Mouse (Mus musculus) neural tube, embryonic 11.5 days (tissue): ENCODE data around the gene Ky. TPM values are rescaled to one million over a fixed set of nuclear protein-coding genes. Genes with fewer than 3 reads are reported as not detected.
A peak's percentile ranks its signal among the peaks of the same experiment; 100 is the strongest.

Source experiments
- ATAC-seq: fragments of 200-750 bp; cut with Nextera tagmentation; 2 replicates; pipeline ENCODE4 v1.8.0; 2017; ENCODE audit warnings: moderate number of reproducible peaks, mild to moderate bottlenecking, moderate TSS enrichment, moderate library complexity; ENCODE audit not compliant: insufficient read depth, low FRiP score, low TSS enrichment
- DNase-seq: peaks from one replicate; pipeline ENCODE4 v3.0.0-alpha.2; 2015; ENCODE audit warnings: low spot score
- H3K27ac ChIP-seq: fragments of 300-500 bp; sonication (generic); 2 replicates; pipeline ENCODE4 v1.5.1; 2014; ENCODE audit warnings: low read depth, mild to moderate bottlenecking, low read length
- H3K27me3 ChIP-seq: fragments of 300-500 bp; sonication (generic); 2 replicates; pipeline ENCODE4 v1.6.1; 2014; ENCODE audit warnings: mild to moderate bottlenecking, low read length, mixed read lengths; ENCODE audit not compliant: control insufficient read depth, insufficient read depth
- H3K36me3 ChIP-seq: fragments of 300-500 bp; sonication (generic); 2 replicates; pipeline ENCODE4 v1.6.1; 2014; ENCODE audit warnings: mild to moderate bottlenecking, low read length, moderate library complexity, mixed read lengths; ENCODE audit not compliant: control insufficient read depth, insufficient read depth
- H3K4me1 ChIP-seq: fragments of 300-500 bp; sonication (generic); 2 replicates; pipeline ENCODE4 v1.6.1; 2014; ENCODE audit warnings: low read length, mixed read lengths; ENCODE audit not compliant: control insufficient read depth, insufficient read depth
- H3K4me2 ChIP-seq: fragments of 300-500 bp; sonication (generic); 2 replicates; pipeline ENCODE4 v1.6.1; 2014; ENCODE audit warnings: low read depth, mild to moderate bottlenecking, moderate library complexity
- H3K4me3 ChIP-seq: fragments of 300-500 bp; sonication (generic); 2 replicates; pipeline ENCODE4 v1.5.1; 2014; ENCODE audit warnings: low read depth, low read length
- H3K9ac ChIP-seq: fragments of 300-500 bp; sonication (generic); 2 replicates; pipeline ENCODE4 v1.6.1; 2014; ENCODE audit warnings: mild to moderate bottlenecking, low read length
- H3K9me3 ChIP-seq: fragments of 300-500 bp; sonication (generic); 2 replicates; pipeline ENCODE4 v1.6.1; 2016; ENCODE audit warnings: low read length; ENCODE audit not compliant: control insufficient read depth
- WGBS: fragments of 180-500 bp; shearing (Covaris S2); extraction: QIAGEN DNeasy Blood & Tissue Kit; methylation state at CpG from one replicate; pipeline ENCODE4 v1.1.7; 2014; 5-methylcytosine and 5-hydroxymethylcytosine counted together
- polyA plus RNA-seq: library from polyadenylated mRNA; unstranded; fragments of >200 nt; fragmentation: Nextera tagmentation; extraction: Ambion mirVana; gene quantifications from 2 replicates; pipeline ENCODE4 v1.2.1, GENCODE M21; 2014

Ky gene
- 0.30 and 1.4 TPM in 2 replicates for polyA plus RNA-seq

DNA sequence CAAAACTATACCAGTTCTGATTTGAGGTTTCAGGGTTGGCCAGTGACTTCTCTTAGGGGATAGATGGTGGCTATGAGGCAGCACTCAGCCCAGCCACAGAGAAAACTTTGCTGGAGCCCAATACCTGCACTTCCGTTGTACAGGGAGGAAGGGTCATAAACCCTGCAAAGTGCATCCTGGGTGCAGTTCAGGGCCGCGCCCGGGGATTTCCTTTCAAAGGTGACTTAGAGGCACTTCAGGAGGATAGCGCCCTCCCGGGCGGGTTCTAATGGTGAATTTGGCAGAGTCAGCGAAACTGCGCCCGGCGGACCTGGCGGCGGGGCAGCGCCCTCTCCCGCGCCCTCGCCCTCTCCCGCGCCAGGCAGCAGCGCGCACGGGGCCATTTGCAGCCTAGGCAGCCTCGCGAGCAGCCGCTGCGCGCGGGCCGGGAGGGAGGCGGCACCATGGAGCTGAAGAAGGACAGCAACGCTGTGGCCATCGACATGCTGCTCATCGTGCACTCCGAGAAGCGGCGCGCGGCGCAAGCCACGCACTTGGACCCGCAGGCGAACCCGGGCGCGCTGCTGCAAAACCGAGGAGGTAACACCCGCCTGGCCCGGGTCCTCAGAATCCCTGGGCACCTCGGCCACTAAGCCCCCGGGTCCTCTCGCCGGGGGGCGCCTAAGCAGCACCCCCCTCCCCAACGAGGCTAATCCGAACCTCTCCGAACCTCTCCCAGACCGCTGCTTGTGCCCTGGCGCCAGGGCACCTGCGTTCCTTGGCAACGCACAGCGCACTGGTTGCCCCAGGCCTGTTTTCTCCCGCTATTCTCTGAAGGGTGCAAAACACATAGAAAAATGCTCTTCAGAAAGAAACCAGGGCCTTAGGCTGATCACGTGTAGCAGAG is at the start of gene Ky:
Gene Ky (plus strand): TSS at position 51 of the 886 bp plus-strand sequence.
- H3K4me1 ChIP-seq, result no peaks in the 10 kb centered on the region
- H3K9me3 ChIP-seq, result no peaks in the 10 kb centered on the region
- 1% methylated on average over 59 of the region's 63 CpGs for WGBS
- no peaks in the 10 kb centered on the region for H3K36me3 ChIP-seq
- H3K27ac ChIP-seq, result no peak within 1 kb of the TSS
- peak within 1 kb of the TSS; percentile 57 for H3K4me2 ChIP-seq
- peak within 1 kb of the TSS; percentile 28 for H3K4me3 ChIP-seq
- peak within 1 kb of the TSS; percentile 23 for H3K9ac ChIP-seq
- peaks cover 17% of the 10 kb centered on the region for H3K27me3 ChIP-seq
- DNase-seq, result peak; percentile 59
- ATAC-seq, result no peak

DNA sequence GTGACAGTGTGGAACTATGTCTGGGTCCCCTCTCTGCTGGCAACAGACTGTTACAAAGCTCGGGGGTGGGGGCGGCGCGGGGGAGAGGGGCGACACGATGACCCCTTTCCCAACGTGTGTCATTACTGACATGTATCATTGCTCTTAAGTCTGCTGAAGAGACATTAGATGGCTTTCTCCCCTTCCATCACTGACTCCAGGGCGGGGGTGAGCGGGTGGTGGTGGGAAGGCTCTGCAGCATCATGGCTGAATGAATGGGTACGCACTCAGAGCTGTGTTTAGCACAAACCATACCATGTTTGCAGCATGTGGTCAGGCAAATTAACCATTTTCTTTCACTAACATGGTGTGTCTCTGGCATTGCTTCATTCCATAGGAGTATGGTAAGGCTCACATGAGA is 43.3 kb upstream of the Ky start:
- 93% methylated on average over 10 of the region's 10 CpGs for WGBS
- Histone ChIP-seq H3K4me1 (no peaks in the 10 kb centered on the region), H3K27ac (no peak overlapping the region), H3K4me2 (no peak overlapping the region), H3K4me3 (no peak overlapping the region), H3K36me3 (no peaks in the 10 kb centered on the region), H3K9me3 (no peaks in the 10 kb centered on the region), H3K27me3 (no peaks in the 10 kb centered on the region), H3K9ac (no peak overlapping the region)
- DNase-seq (no peak), ATAC-seq (no peak)

DNA sequence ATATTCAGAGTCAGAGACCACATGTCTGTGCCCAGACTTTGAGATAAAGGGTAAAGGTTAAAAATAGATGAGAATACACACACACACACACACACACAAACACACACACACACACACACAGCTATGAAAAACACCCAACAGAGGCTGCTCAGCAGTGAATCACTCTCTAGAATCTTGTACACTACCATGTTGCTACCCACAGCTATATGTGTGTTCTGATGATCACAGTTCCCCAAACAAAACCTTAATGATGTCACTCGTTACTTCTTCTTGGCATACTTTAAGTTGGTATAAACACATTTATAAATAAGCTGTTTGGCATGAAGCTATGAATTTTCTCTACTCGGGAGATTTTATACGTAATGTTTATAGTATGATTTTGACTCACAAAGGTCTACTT is 40.5 kb upstream of the Ky start:
- Histone ChIP-seq H3K4me1 (no peaks in the 10 kb centered on the region), H3K4me2 (no peak overlapping the region), H3K9me3 (no peaks in the 10 kb centered on the region), H3K27ac (no peak overlapping the region), H3K9ac (no peak overlapping the region), H3K27me3 (no peaks in the 10 kb centered on the region), H3K4me3 (no peak overlapping the region), H3K36me3 (no peaks in the 10 kb centered on the region)
- ATAC-seq (no peak), DNase-seq (no peak)
- 93% methylated on average over 3 of the region's 3 CpGs for WGBS

DNA sequence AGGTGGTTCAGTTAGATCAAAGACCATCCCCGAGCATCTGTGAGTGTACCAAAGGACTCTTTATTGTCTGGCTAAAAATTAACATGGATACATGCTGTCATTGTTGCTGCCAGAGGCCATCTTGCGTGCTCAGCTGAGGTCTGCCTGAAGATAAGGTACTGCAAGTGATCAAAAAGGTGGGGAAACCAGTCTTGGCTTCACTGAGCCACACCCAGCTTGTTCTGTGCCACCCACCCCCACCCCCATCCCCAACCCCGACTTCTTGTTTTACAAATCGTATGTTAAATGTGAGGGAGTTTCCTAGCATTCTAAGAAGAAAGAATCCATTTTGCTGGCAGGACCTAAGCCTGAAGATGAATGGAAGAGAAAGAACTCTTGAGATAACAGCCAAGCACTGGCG is 39.8 kb upstream of the Ky start:
- Histone ChIP-seq H3K4me2 (no peak overlapping the region), H3K4me3 (no peak overlapping the region), H3K9me3 (no peaks in the 10 kb centered on the region), H3K9ac (no peak overlapping the region), H3K27ac (no peak overlapping the region), H3K36me3 (no peaks in the 10 kb centered on the region), H3K27me3 (no peaks in the 10 kb centered on the region), H3K4me1 (no peaks in the 10 kb centered on the region)
- WGBS, result 71% methylated on average over 5 of the region's 5 CpGs
- no peak for ATAC-seq
- DNase-seq, result no peak

DNA sequence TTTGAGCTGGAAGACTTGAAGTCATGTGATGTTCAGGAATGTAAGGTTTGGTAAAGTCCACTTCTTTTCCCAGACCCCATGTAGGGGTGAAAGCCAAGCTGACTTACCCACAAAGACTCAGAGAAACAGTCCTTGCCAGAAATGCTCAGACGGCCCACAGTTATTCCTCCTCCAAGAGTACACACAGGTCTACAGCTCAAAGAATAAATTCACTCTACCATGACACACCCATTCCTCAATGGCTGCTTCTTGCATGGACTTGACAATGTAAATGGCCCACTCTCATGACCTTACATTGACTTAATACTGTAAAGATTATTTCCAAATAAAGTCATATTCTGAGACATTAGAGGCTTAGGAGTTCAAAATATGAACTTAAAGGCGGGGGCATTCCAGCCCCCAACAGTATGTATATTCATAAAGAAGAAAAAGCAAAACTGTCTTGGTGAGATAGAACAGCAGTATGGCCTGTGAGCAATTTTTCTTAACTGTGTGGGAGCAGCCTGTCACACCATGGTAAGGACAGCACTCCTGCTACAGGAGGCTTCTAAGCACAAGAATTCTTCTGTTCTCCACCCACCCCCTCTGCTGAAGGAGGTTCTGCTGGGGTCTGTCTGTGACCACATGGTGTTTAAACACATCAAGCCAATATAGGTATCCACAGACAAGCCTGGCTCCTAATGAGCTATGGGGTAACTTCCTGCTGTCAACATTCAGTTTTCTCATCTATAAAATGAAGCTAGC is 35.3 kb upstream of the Ky start:
- Histone ChIP-seq H3K9ac (no peak overlapping the region), H3K4me3 (no peak overlapping the region), H3K4me2 (no peak overlapping the region), H3K27ac (no peak overlapping the region), H3K4me1 (no peaks in the 10 kb centered on the region), H3K9me3 (no peaks in the 10 kb centered on the region), H3K27me3 (no peaks in the 10 kb centered on the region), H3K36me3 (no peaks in the 10 kb centered on the region)
- DNase-seq, result no peak
- ATAC-seq, result no peak
- WGBS, result 87% methylated on average over 2 of the region's 2 CpGs

DNA sequence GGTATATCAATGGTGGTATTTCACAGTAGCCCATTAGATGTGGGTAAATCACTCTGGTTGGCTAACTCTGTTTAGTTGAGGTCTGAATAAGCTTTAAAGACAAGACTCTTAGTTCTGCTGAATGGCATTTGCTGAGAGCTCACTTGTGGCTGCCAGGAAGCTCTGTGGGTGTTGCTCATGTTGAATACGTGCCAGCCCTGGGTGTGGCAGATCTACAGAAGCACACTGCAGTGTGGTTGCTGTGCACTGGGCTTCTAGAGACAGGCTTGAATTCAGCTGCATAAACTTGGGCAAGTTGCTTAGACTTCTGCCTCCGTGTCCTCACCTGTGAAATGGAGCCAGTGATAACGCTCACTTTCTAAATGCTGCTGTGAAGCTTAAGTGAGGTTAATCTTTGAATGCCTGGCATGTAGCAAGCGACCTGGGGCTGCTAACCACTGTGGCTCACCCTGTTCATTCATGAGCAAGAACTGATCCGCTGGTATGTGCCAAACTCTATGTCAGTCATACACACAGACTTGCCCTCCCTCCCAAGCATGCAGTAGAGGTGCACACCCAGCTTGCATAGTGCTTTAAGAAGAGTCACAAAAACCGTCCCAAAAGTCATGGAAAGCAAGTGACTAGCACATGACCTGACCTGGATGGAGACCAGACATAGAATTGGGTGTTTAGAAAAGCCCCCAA is 27.6 kb upstream of the Ky start:
- no peak overlapping the region for H3K27ac ChIP-seq
- no peaks in the 10 kb centered on the region for H3K36me3 ChIP-seq
- no peaks in the 10 kb centered on the region for H3K9me3 ChIP-seq
- no peak overlapping the region for H3K4me3 ChIP-seq
- no peak overlapping the region for H3K4me2 ChIP-seq
- no peak overlapping the region for H3K9ac ChIP-seq
- DNase-seq (no peak), ATAC-seq (no peak)
- WGBS, result 86% methylated on average over 6 of the region's 6 CpGs
- H3K4me1 ChIP-seq, result no peaks in the 10 kb centered on the region
- H3K27me3 ChIP-seq, result no peaks in the 10 kb centered on the region

DNA sequence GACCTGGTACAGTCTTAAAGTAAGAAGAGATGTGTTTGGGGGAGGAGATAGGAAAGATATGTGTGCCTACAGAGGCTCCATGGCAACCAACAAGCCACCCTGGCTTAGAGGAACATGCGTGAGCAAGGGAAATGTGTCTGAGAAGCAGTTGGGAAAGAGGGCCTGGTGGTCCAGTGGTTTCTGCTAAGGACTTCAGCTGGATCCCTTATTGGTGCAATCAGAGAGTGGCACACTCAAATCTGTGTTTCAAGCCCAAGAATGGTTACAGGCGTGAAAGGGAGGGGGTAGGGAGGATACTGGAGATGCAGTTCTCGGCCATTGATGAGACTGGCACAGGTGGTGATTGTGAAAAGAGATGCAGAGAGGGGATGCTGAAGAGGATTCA is 27.1 kb upstream of the Ky start:
- H3K9me3 ChIP-seq, result no peaks in the 10 kb centered on the region
- H3K4me3 ChIP-seq, result no peak overlapping the region
- WGBS, result 92% methylated on average over 3 of the region's 3 CpGs
- no peak overlapping the region for H3K4me2 ChIP-seq
- no peak overlapping the region for H3K9ac ChIP-seq
- H3K4me1 ChIP-seq, result no peaks in the 10 kb centered on the region
- H3K27ac ChIP-seq, result no peak overlapping the region
- DNase-seq (no peak), ATAC-seq (no peak)
- H3K36me3 ChIP-seq, result no peaks in the 10 kb centered on the region
- H3K27me3 ChIP-seq, result no peaks in the 10 kb centered on the region

DNA sequence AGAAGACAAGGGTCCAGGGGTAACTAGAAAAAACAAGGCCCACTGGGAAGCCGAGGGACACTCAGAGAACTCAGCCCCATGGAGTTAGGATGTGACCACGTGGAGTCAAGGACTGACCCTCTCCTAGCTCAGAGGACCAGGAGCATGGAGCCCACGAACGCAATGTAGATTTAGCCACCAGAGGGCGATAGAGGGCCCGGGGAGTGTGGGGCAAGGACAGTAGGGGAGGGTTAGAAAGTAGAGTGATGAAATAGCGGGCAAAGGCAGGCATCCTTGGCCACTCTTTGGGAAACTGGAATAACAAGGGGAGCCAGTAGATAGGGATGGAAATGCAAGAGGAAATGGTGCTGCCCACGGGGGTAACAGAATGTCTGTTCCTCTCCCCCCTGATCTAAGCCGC is 26.5 kb upstream of the Ky start:
- Histone ChIP-seq H3K9me3 (no peaks in the 10 kb centered on the region), H3K4me2 (no peak overlapping the region), H3K4me1 (no peaks in the 10 kb centered on the region), H3K4me3 (no peak overlapping the region), H3K27me3 (no peaks in the 10 kb centered on the region), H3K36me3 (no peaks in the 10 kb centered on the region), H3K9ac (no peak overlapping the region), H3K27ac (no peak overlapping the region)
- ATAC-seq, result no peak
- 51% methylated on average over 9 of the region's 9 CpGs for WGBS
- no peak for DNase-seq
